Mouse (Mus musculus) left cerebral cortex, postnatal 36 days (tissue): Measurements from ENCODE around the gene Kank1. TPM values are rescaled to one million over a fixed set of nuclear protein-coding genes. Genes with fewer than 3 reads are reported as not detected.
A peak's percentile ranks its signal among the peaks of the same experiment; 100 is the strongest.

ENCODE experiments used
- DNase-seq, 2 experiments: peaks; one replicate each; pipeline ENCODE4 v3.0.0; 2021 to 2022; ENCODE audit warnings: low spot score in 2 of 2, mixed read lengths in 1 of 2
- intact Hi-C: fragments of 180-260 bp; cut with DNase I; formaldehyde crosslinking; loops from one replicate; pipeline ENCODE4 v1.15.1; 2025
- total RNA-seq, 2 experiments: library from RNA; stranded (reverse); gene quantifications; 2 replicates each; pipeline ENCODE4 v1.2.3; 2021

Gene Kank1
- 10 to 100 TPM; 17.5 to 17.9 TPM for total RNA-seq

- DNase-seq: peak; percentile 53 to 57
- intact Hi-C loops: loop anchor here (10.0 kb wide), 1 partner anchor 378 kb away; the partner anchor contains the start of gene Dmrt3
Measured at GRCm38 (mm10) chr19:25236596-25237491, at the start of gene Kank1. Gene Kank1, plus strand, starts transcription at chr19:25236975.

GRCm38 (mm10) chr19:25187681-25188080 lies 49.1 kb upstream of the Kank1 start:
- intact Hi-C loops: no loop called here
- DNase-seq: peak in 1 of 2 experiments; percentile 15

GRCm38 (mm10) chr19:25193751-25194150 lies 43.0 kb upstream of the Kank1 start:
- intact Hi-C loops: no loop called here
- no peak for DNase-seq

- intact Hi-C loops: no loop called here
- no peak for DNase-seq
Measured at GRCm38 (mm10) chr19:25200081-25200860, 36.5 kb upstream of the Kank1 start.

GRCm38 (mm10) chr19:25203077-25203476 lies 33.7 kb upstream of the Kank1 start:
- intact Hi-C loops: no loop called here
- no peak for DNase-seq

GRCm38 (mm10) chr19:25206969-25207368 lies 29.8 kb upstream of the Kank1 start:
- DNase-seq: no peak
- intact Hi-C loops: no loop called here

GRCm38 (mm10) chr19:25207731-25208361 lies 28.9 kb upstream of the Kank1 start:
- DNase-seq: no peak
- intact Hi-C loops: no loop called here

- intact Hi-C loops: no loop called here
- DNase-seq: no peak
Measured at GRCm38 (mm10) chr19:25208596-25209110, 28.1 kb upstream of the Kank1 start.

- intact Hi-C loops: no loop called here
- no peak for DNase-seq
Measured at GRCm38 (mm10) chr19:25220611-25221010, 16.2 kb upstream of the Kank1 start.

GRCm38 (mm10) chr19:25221964-25222640 lies 14.7 kb upstream of the Kank1 start:
- intact Hi-C loops: no loop called here
- DNase-seq: no peak

- no peak for DNase-seq
- intact Hi-C loops: loop anchor here (10.0 kb wide), 1 partner anchor 384 kb away; the partner anchor contains the start of gene Dmrt3
Measured at GRCm38 (mm10) chr19:25230058-25230974, 6.5 kb upstream of the Kank1 start.

- intact Hi-C loops: loop anchor here (10.0 kb wide), 1 partner anchor 384 kb away; the partner anchor contains the start of gene Dmrt3
- DNase-seq: no peak
Measured at GRCm38 (mm10) chr19:25230975-25231334, 5.8 kb upstream of the Kank1 start.

- no peak for DNase-seq
- intact Hi-C loops: loop anchor here (10.0 kb wide), 1 partner anchor 383 kb away; the partner anchor contains the start of gene Dmrt3
Measured at GRCm38 (mm10) chr19:25232032-25232431, 4.7 kb upstream of the Kank1 start.

- peak; percentile 21 to 23 for DNase-seq
- intact Hi-C loops: loop anchor here (10.0 kb wide), 1 partner anchor 377 kb away; the partner anchor contains the start of gene Dmrt3
Measured at GRCm38 (mm10) chr19:25237492-25238040, 791 bp downstream of the Kank1 start.

GRCm38 (mm10) chr19:25238121-25238520 lies 1.3 kb downstream of the Kank1 start:
- no peak for DNase-seq
- intact Hi-C loops: loop anchor here (10.0 kb wide), 1 partner anchor 377 kb away; the partner anchor contains the start of gene Dmrt3

- DNase-seq: no peak
- intact Hi-C loops: no loop called here
Measured at GRCm38 (mm10) chr19:25243566-25243965, 6.8 kb downstream of the Kank1 start.

GRCm38 (mm10) chr19:25246062-25246461 lies 9.3 kb downstream of the Kank1 start:
- intact Hi-C loops: no loop called here
- DNase-seq: no peak
